Mouse (Mus musculus) mouse trophoblast stem cell (cell line): ENCODE results near the gene Gm43517.

ENCODE experiments used
- in situ Hi-C, 2 experiments: fragments of 300-500 bp; cut with MseI, MboI; formaldehyde crosslinking; loops; 2 replicates in 1 of 2; 3 replicates in 1 of 2; pipeline ENCODE4 v1.15.1; 2025

Gene Gm43517

GRCm38 (mm10) chr12:49384876-49385630 is at the start of gene Gm43517:
Gm43517 (plus strand) TSS chr12:49385174.
- in situ Hi-C loops = loop anchor here (25.0 kb wide), 2 partner anchors 552 to 1577 kb away; no protein-coding TSS in a partner anchor

- in situ Hi-C loops = no loop called here
These were observed 35.3 kb upstream of the Gm43517 start for GRCm38 (mm10) chr12:49349697-49350096.

- in situ Hi-C loops = no loop called here
These were observed 16.0 kb upstream of the Gm43517 start for GRCm38 (mm10) chr12:49368931-49369330.

- in situ Hi-C loops = no loop called here
These were observed 12.8 kb upstream of the Gm43517 start for GRCm38 (mm10) chr12:49372170-49372569.

- in situ Hi-C loops = no loop called here
These were observed 11.8 kb upstream of the Gm43517 start for GRCm38 (mm10) chr12:49373176-49373575.

- in situ Hi-C loops = no loop called here
These were observed 11.0 kb upstream of the Gm43517 start for GRCm38 (mm10) chr12:49373821-49374605.

- in situ Hi-C loops = no loop called here
These were observed 10.4 kb upstream of the Gm43517 start for GRCm38 (mm10) chr12:49374606-49374995.

- in situ Hi-C loops = loop anchor here (25.0 kb wide), 2 partner anchors 562 to 1587 kb away; no protein-coding TSS in a partner anchor
These were observed 9.3 kb upstream of the Gm43517 start for GRCm38 (mm10) chr12:49375427-49376317.

- in situ Hi-C loops = loop anchor here (25.0 kb wide), 2 partner anchors 561 to 1586 kb away; no protein-coding TSS in a partner anchor
These were observed 8.5 kb upstream of the Gm43517 start for GRCm38 (mm10) chr12:49376318-49376992.

- in situ Hi-C loops = loop anchor here (25.0 kb wide), 2 partner anchors 560 to 1585 kb away; no protein-coding TSS in a partner anchor
These were observed 7.5 kb upstream of the Gm43517 start for GRCm38 (mm10) chr12:49377281-49377970.

GRCm38 (mm10) chr12:49378920-49379319 is 6.1 kb upstream of the Gm43517 start:
- in situ Hi-C loops = loop anchor here (25.0 kb wide), 2 partner anchors 558 to 1583 kb away; no protein-coding TSS in a partner anchor

GRCm38 (mm10) chr12:49379446-49379845 is 5.5 kb upstream of the Gm43517 start:
- in situ Hi-C loops = loop anchor here (25.0 kb wide), 2 partner anchors 558 to 1583 kb away; no protein-coding TSS in a partner anchor

GRCm38 (mm10) chr12:49380442-49380841 is 4.5 kb upstream of the Gm43517 start:
- in situ Hi-C loops = loop anchor here (25.0 kb wide), 2 partner anchors 557 to 1582 kb away; no protein-coding TSS in a partner anchor

GRCm38 (mm10) chr12:49381031-49381525 is 3.9 kb upstream of the Gm43517 start:
- in situ Hi-C loops = loop anchor here (25.0 kb wide), 2 partner anchors 556 to 1581 kb away; no protein-coding TSS in a partner anchor

GRCm38 (mm10) chr12:49381721-49382365 is 3.1 kb upstream of the Gm43517 start:
- in situ Hi-C loops = loop anchor here (25.0 kb wide), 2 partner anchors 555 to 1580 kb away; no protein-coding TSS in a partner anchor

- in situ Hi-C loops = loop anchor here (25.0 kb wide), 2 partner anchors 554 to 1579 kb away; no protein-coding TSS in a partner anchor
These were observed 2.1 kb upstream of the Gm43517 start, which contains the start of gene Foxg1 for GRCm38 (mm10) chr12:49382565-49383520. Foxg1 (plus strand) TSS chr12:49382660.

- in situ Hi-C loops = loop anchor here (25.0 kb wide), 2 partner anchors 554 to 1579 kb away; no protein-coding TSS in a partner anchor
These were observed 1.3 kb upstream of the Gm43517 start for GRCm38 (mm10) chr12:49383521-49384133.
